Mouse (Mus musculus): Measurements from ENCODE around the gene Rab25. TPM values are rescaled to one million over a fixed set of nuclear protein-coding genes. Genes with fewer than 3 reads are reported as not detected.

Rab25 gene
- polyA plus RNA-seq, 1 experiment from 2014 or later = 1.1 TPM

- Histone ChIP-seq H3K36me3 (ENCODE audit: control insufficient read depth, insufficient read depth) (peaks cover 6% of the 10 kb centered on the region; the same call in 1 of the 2 replicates), H3K9ac (ENCODE audit: low read depth, low read length) (peak overlapping the region; percentile 58), H3K4me2 (ENCODE audit: low read depth, low read length) (peak overlapping the region; percentile 88), H3K9me3 (replicated peaks; ENCODE audit: control insufficient read depth, low read length) (no peaks in the 10 kb centered on the region), H3K27ac (ENCODE audit: low read length) (peak overlapping the region; percentile 85), H3K27me3 (ENCODE audit: control insufficient read depth, insufficient read depth, low read depth, low read length) (no peaks in the 10 kb centered on the region), H3K4me1 (ENCODE audit: control insufficient read depth, low read depth, low read length) (peaks cover 67% of the 10 kb centered on the region), H3K4me3 (ENCODE audit: low read depth, low read length) (peak overlapping the region; percentile 93)
- peak; percentile 6; the same call in 1 of the 2 replicates for ATAC-seq (ENCODE audit: low read depth)
- whole genome bisulfite sequencing (ENCODE audit: insufficient replicate concordance) = 43% methylated on average over 4 of the region's 4 CpGs
Measured at GRCm38 (mm10) chr3:88500655-88501365, 47.3 kb downstream of the Rab25 start.

GRCm38 (mm10) chr3:88500087-88500486 lies 48.0 kb downstream of the Rab25 start:
- H3K9ac ChIP-seq (ENCODE audit: low read depth, low read length) = peak overlapping the region; percentile 22
- 47% methylated on average over 7 of the region's 7 CpGs for WGBS (ENCODE audit: insufficient replicate concordance)
- no peak for ATAC-seq (ENCODE audit: low read depth)
- peak overlapping the region; percentile 85 for H3K27ac ChIP-seq (ENCODE audit: low read length)
- H3K4me1 ChIP-seq (ENCODE audit: control insufficient read depth, low read depth, low read length) = peaks cover 74% of the 10 kb centered on the region
- H3K4me2 ChIP-seq (ENCODE audit: low read depth, low read length) = peak overlapping the region; percentile 88
- H3K9me3 ChIP-seq (replicated peaks; ENCODE audit: control insufficient read depth, low read length) = no peaks in the 10 kb centered on the region
- no peaks in the 10 kb centered on the region for H3K27me3 ChIP-seq (ENCODE audit: control insufficient read depth, insufficient read depth, low read depth, low read length)
- H3K36me3 ChIP-seq (ENCODE audit: control insufficient read depth, insufficient read depth) = peaks cover 6% of the 10 kb centered on the region; the same call in 1 of the 2 replicates
- H3K4me3 ChIP-seq (ENCODE audit: low read depth, low read length) = peak overlapping the region; percentile 93

GRCm38 (mm10) chr3:88499580-88499979 lies 48.5 kb downstream of the Rab25 start:
- Histone ChIP-seq H3K27ac (ENCODE audit: low read length) (peak overlapping the region; percentile 85; the same call in 1 of the 2 replicates), H3K27me3 (ENCODE audit: control insufficient read depth, insufficient read depth, low read depth, low read length) (no peaks in the 10 kb centered on the region), H3K36me3 (ENCODE audit: control insufficient read depth, insufficient read depth) (peaks cover 6% of the 10 kb centered on the region; the same call in 1 of the 2 replicates), H3K4me1 (ENCODE audit: control insufficient read depth, low read depth, low read length) (peaks cover 79% of the 10 kb centered on the region), H3K4me2 (ENCODE audit: low read depth, low read length) (peak overlapping the region; percentile 88), H3K9ac (ENCODE audit: low read depth, low read length) (no peak overlapping the region), H3K4me3 (ENCODE audit: low read depth, low read length) (peak overlapping the region; percentile 93), H3K9me3 (replicated peaks; ENCODE audit: control insufficient read depth, low read length) (no peaks in the 10 kb centered on the region)
- no peak for ATAC-seq (ENCODE audit: low read depth)
- WGBS (ENCODE audit: insufficient replicate concordance) = 80% methylated on average over 4 of the region's 4 CpGs

GRCm38 (mm10) chr3:88495741-88496415 lies 52.2 kb downstream of the Rab25 start:
- ATAC-seq (ENCODE audit: low read depth) = no peak
- no peaks in the 10 kb centered on the region for H3K27me3 ChIP-seq (ENCODE audit: control insufficient read depth, insufficient read depth, low read depth, low read length)
- 77% methylated on average over 10 of the region's 10 CpGs for WGBS (ENCODE audit: insufficient replicate concordance)
- H3K4me1 ChIP-seq (ENCODE audit: control insufficient read depth, low read depth, low read length) = peaks cover 89% of the 10 kb centered on the region
- no peak overlapping the region; the same call in 1 of the 2 replicates for H3K4me3 ChIP-seq (ENCODE audit: low read depth, low read length)
- H3K9me3 ChIP-seq (replicated peaks; ENCODE audit: control insufficient read depth, low read length) = no peaks in the 10 kb centered on the region
- peak overlapping the region; percentile 94 for H3K27ac ChIP-seq (ENCODE audit: low read length)
- peaks cover 6% of the 10 kb centered on the region; the same call in 1 of the 2 replicates for H3K36me3 ChIP-seq (ENCODE audit: control insufficient read depth, insufficient read depth)
- H3K9ac ChIP-seq (ENCODE audit: low read depth, low read length) = peak overlapping the region; percentile 53
- peak overlapping the region; percentile 56; the same call in 1 of the 2 replicates for H3K4me2 ChIP-seq (ENCODE audit: low read depth, low read length)

GRCm38 (mm10) chr3:88494836-88495628 lies 53.1 kb downstream of the Rab25 start:
- peaks cover 6% of the 10 kb centered on the region; the same call in 1 of the 2 replicates for H3K36me3 ChIP-seq (ENCODE audit: control insufficient read depth, insufficient read depth)
- H3K9ac ChIP-seq (ENCODE audit: low read depth, low read length) = peak overlapping the region; percentile 53
- peak; percentile 38 for ATAC-seq (ENCODE audit: low read depth)
- H3K27ac ChIP-seq (ENCODE audit: low read length) = peak overlapping the region; percentile 94
- H3K4me2 ChIP-seq (ENCODE audit: low read depth, low read length) = peak overlapping the region; percentile 56
- H3K4me3 ChIP-seq (ENCODE audit: low read depth, low read length) = peak overlapping the region; percentile 27
- peaks cover 85% of the 10 kb centered on the region for H3K4me1 ChIP-seq (ENCODE audit: control insufficient read depth, low read depth, low read length)
- no peaks in the 10 kb centered on the region for H3K27me3 ChIP-seq (ENCODE audit: control insufficient read depth, insufficient read depth, low read depth, low read length)
- WGBS (ENCODE audit: insufficient replicate concordance) = 19% methylated on average over 9 of the region's 9 CpGs
- no peaks in the 10 kb centered on the region for H3K9me3 ChIP-seq (replicated peaks; ENCODE audit: control insufficient read depth, low read length)

- Histone ChIP-seq H3K9ac (ENCODE audit: low read depth, low read length) (peak overlapping the region; percentile 44), H3K4me3 (ENCODE audit: low read depth, low read length) (peak overlapping the region; percentile 62), H3K4me2 (ENCODE audit: low read depth, low read length) (peak overlapping the region; percentile 96), H3K9me3 (replicated peaks; ENCODE audit: control insufficient read depth, low read length) (no peaks in the 10 kb centered on the region), H3K4me1 (ENCODE audit: control insufficient read depth, low read depth, low read length) (peaks cover 83% of the 10 kb centered on the region), H3K36me3 (ENCODE audit: control insufficient read depth, insufficient read depth) (peaks cover 6% of the 10 kb centered on the region; the same call in 1 of the 2 replicates), H3K27me3 (ENCODE audit: control insufficient read depth, insufficient read depth, low read depth, low read length) (no peaks in the 10 kb centered on the region), H3K27ac (ENCODE audit: low read length) (peak overlapping the region; percentile 94)
- WGBS (ENCODE audit: insufficient replicate concordance) = 38% methylated on average over 11 of the region's 11 CpGs
- ATAC-seq (ENCODE audit: low read depth) = no peak
Measured at GRCm38 (mm10) chr3:88493706-88494582, 54.2 kb downstream of the Rab25 start.

Data from liver, embryonic 16.5 days (tissue).